8 mouse cellular contexts compared by ENCODE assay signal in genomic region chr13:52223098-52223962, GRCm38 (mm10).
DNase-seq lines count a peak whose midpoint lies in the region; ATAC-seq and TF ChIP-seq lines count a peak whose summit lies in the region.

No protein-coding gene starts in this region.

- in situ Hi-C loops in ES-E14 (cut with MboI; ENCODE audit: low sequenced_read_pairs in 2 of 2, unreplicated experiment in 2 of 2): loop anchor here (5.0 to 10.0 kb wide), 2 partner anchors 381 to 389 kb away; no protein-coding TSS in a partner anchor

- peaks cover 0 to 15% of the 10 kb centered on the region in 2 experiments; a peak in 3 of 4 replicates for H3K4me1 ChIP-seq in ES-E14 (ENCODE audit: control insufficient read depth in 2 of 2, insufficient read depth in 2 of 2, low read length in 2 of 2, poor library complexity in 1 of 2)
- peaks cover 16% of the 10 kb centered on the region for H3K4me1 ChIP-seq in intestine, embryonic 16.5 days (ENCODE audit: control insufficient read depth, insufficient read depth, low read length)
- peaks cover 16% of the 10 kb centered on the region for H3K4me1 ChIP-seq in liver, embryonic 11.5 days (replicated peaks; ENCODE audit: control insufficient read depth, insufficient read depth, low read length)

- H3K4me3 ChIP-seq in ES-E14 (ENCODE audit: insufficient read depth in 1 of 2, low read depth in 1 of 2, low read length in 2 of 2, poor library complexity in 1 of 2, severe bottlenecking in 1 of 2): no peak overlapping the region
- H3K4me3 ChIP-seq in intestine, embryonic 16.5 days (ENCODE audit: low read length): no peak overlapping the region
- H3K4me3 ChIP-seq in liver, embryonic 11.5 days (ENCODE audit: low read depth, low read length): no peak overlapping the region

- H3K9me3 ChIP-seq in ES-E14 (ENCODE audit: control insufficient read depth, insufficient read depth, low read depth, low read length): no peaks in the 10 kb centered on the region
- no peaks in the 10 kb centered on the region for H3K9me3 ChIP-seq in intestine, embryonic 16.5 days (ENCODE audit: control insufficient read depth, low read length)
- H3K9me3 ChIP-seq in liver, embryonic 11.5 days (ENCODE audit: control insufficient read depth, low read length): no peaks in the 10 kb centered on the region

- no peaks in the 10 kb centered on the region for H3K36me3 ChIP-seq in ES-E14 (ENCODE audit: control insufficient read depth, insufficient read depth, low read length, poor library complexity, severe bottlenecking)
- no peaks in the 10 kb centered on the region for H3K36me3 ChIP-seq in intestine, embryonic 16.5 days (ENCODE audit: control insufficient read depth, insufficient read depth, low read length)
- no peaks in the 10 kb centered on the region for H3K36me3 ChIP-seq in liver, embryonic 11.5 days (ENCODE audit: control insufficient read depth, insufficient read depth, low read length)

- H3K27ac ChIP-seq in ES-E14 (ENCODE audit: insufficient read depth, low read depth, low read length, poor library complexity, severe bottlenecking): no peak overlapping the region
- no peak overlapping the region for H3K27ac ChIP-seq in intestine, embryonic 16.5 days (ENCODE audit: low read length)
- peak overlapping the region; percentile 22; the same call in 1 of the 2 replicates for H3K27ac ChIP-seq in liver, embryonic 11.5 days (ENCODE audit: low read depth, low read length)

- 59% methylated on average over 6 of the region's 6 CpGs for WGBS in intestine, embryonic 16.5 days
- WGBS in liver, embryonic 11.5 days: 37% methylated on average over 6 of the region's 6 CpGs

- no peak overlapping the region for H3K4me2 ChIP-seq in intestine, embryonic 16.5 days (ENCODE audit: low read depth, low read length)
- peak overlapping the region; percentile 0 for H3K4me2 ChIP-seq in liver, embryonic 11.5 days

- peak; percentile 40; the same call in 1 of the 2 replicates for ATAC-seq in granulocyte monocyte progenitor cell, adult 5-6 weeks (replicated peaks; ENCODE audit: poor library complexity, severe bottlenecking)
- peak; percentile 63 for ATAC-seq in intestine, embryonic 16.5 days
- ATAC-seq in liver, embryonic 11.5 days (replicated peaks; ENCODE audit: low FRiP score): peak; percentile 89
- 0 out of 2 replicates have a peak, but pooled peaks have one; percentile 47 for ATAC-seq in monocyte, adult 5-6 weeks (replicated peaks; ENCODE audit: insufficient number of reproducible peaks, low FRiP score, low TSS enrichment, poor library complexity, severe bottlenecking)

- no peaks in the 10 kb centered on the region for H3K27me3 ChIP-seq in intestine, embryonic 16.5 days (replicated peaks; ENCODE audit: control insufficient read depth, insufficient read depth, low read length)
- H3K27me3 ChIP-seq in liver, embryonic 11.5 days (replicated peaks; ENCODE audit: control insufficient read depth, insufficient read depth, low read length): no peaks in the 10 kb centered on the region

- no peak overlapping the region for H3K9ac ChIP-seq in ES-E14 (ENCODE audit: insufficient read depth, low read depth, low read length, poor library complexity, severe bottlenecking)
- H3K9ac ChIP-seq in intestine, embryonic 16.5 days (ENCODE audit: low read depth, low read length): peak overlapping the region; percentile 11; the same call in 1 of the 2 replicates
- no peak overlapping the region for H3K9ac ChIP-seq in liver, embryonic 11.5 days (ENCODE audit: low read depth, low read length)

- DNase-seq in 3134 (ENCODE audit: extremely low read depth, insufficient read length, low spot score) (peak; percentile 50), ES-E14 (ENCODE audit: low read depth, low spot score) (peak; percentile 34)
- peak; percentile 43 to 67 for DNase-seq in cerebellum, postnatal 25 days
- peak; percentile 45 for DNase-seq in liver, embryonic 11.5 days (ENCODE audit: low spot score)
- no peak for DNase-seq in spleen, adult 12 weeks (ENCODE audit: low spot score)

TF ChIP-seq in ES-E14, 5 proteins besides CTCF, POLR2A, EP300 and RAD21:
- TF ChIP-seq CHD2 (IDR thresholded peaks at IDR 0.05; ENCODE audit: low read depth, low read length) (no peak), ZC3H11A (IDR thresholded peaks at IDR 0.05; ENCODE audit: borderline replicate concordance, low read depth, low read length) (peak; percentile 76)
